Mouse (Mus musculus) spleen, adult 2 months (tissue): Measurements from ENCODE around the gene Olfr463.

ENCODE experiments used
- CTCF ChIP-seq: fragments of 200-500 bp; IDR thresholded peaks from 2 replicates; pipeline ENCODE4 v1.5.1; 2011; ENCODE audit warnings: mild to moderate bottlenecking, inconsistent platforms; ENCODE audit not compliant: insufficient read depth, insufficient read length, insufficient replicate concordance; ENCODE audit errors: extremely low read depth
- POLR2A ChIP-seq: fragments of 200-500 bp; IDR thresholded peaks from 2 replicates; pipeline ENCODE4 v1.6.1; 2011; ENCODE audit warnings: low read depth, low read length, inconsistent platforms

DNA sequence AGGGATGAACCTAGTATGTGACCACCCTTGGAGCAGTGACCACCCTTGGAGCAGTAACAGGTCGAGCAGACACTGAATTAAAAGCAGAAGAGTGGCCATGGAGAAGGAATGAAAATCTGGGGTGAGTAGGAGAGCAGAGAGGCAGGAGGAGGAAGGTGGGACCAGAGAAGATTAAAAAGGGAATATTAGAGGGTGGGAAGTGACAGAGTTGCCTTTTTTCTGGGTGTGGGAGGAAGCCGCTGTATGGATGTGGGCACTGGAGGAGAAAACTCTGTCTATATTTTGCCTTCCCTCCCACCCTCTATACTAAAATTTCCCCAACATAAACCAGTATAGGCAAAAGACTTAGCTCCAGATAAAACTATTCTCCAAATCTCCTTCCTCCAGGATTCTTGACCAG, 23.1 kb upstream of the Olfr463 start:
- no peak for TF ChIP-seq CTCF
- no peak for TF ChIP-seq POLR2A
